Mouse (Mus musculus): ENCODE measurements around the gene 4930513O06Rik.

The 4930513O06Rik gene

GRCm38 (mm10) chrX:139085943-139086342 lies at the start of gene 4930513O06Rik:
Gene 4930513O06Rik, plus strand, starts transcription at chrX:139086243.
- no peak for DNase-seq (ENCODE audit: low spot score in 2 of 2)

- DNase-seq (ENCODE audit: low spot score in 2 of 2), result no peak
Measured at GRCm38 (mm10) chrX:139037666-139038065, 48.4 kb upstream of the 4930513O06Rik start.

- no peak for DNase-seq (ENCODE audit: low spot score in 2 of 2)
Measured at GRCm38 (mm10) chrX:139039314-139039713, 46.7 kb upstream of the 4930513O06Rik start.

GRCm38 (mm10) chrX:139041148-139041547 lies 44.9 kb upstream of the 4930513O06Rik start:
- DNase-seq (ENCODE audit: low spot score in 2 of 2), result no peak

GRCm38 (mm10) chrX:139051976-139052375 lies 34.1 kb upstream of the 4930513O06Rik start:
- no peak for DNase-seq (ENCODE audit: low spot score in 2 of 2)

- DNase-seq (ENCODE audit: low spot score in 2 of 2), result no peak
Measured at GRCm38 (mm10) chrX:139053149-139053548, 32.9 kb upstream of the 4930513O06Rik start.

- DNase-seq (ENCODE audit: low spot score in 2 of 2), result no peak
Measured at GRCm38 (mm10) chrX:139064078-139064477, 22.0 kb upstream of the 4930513O06Rik start.

GRCm38 (mm10) chrX:139078493-139078892 lies 7.5 kb upstream of the 4930513O06Rik start:
- no peak for DNase-seq (ENCODE audit: low spot score in 2 of 2)

GRCm38 (mm10) chrX:139085077-139085476 lies 966 bp upstream of the 4930513O06Rik start, which contains the start of gene Serpina7:
Gene Serpina7, minus strand, starts transcription at chrX:139085236.
- no peak for DNase-seq (ENCODE audit: low spot score in 2 of 2)

GRCm38 (mm10) chrX:139097197-139097596 lies 11.2 kb downstream of the 4930513O06Rik start:
- DNase-seq (ENCODE audit: low spot score in 2 of 2), result no peak

GRCm38 (mm10) chrX:139134031-139134430 lies 48.0 kb downstream of the 4930513O06Rik start:
- peak; percentile 11 to 27 for DNase-seq (ENCODE audit: low spot score in 2 of 2)

All from heart, adult 9 months (tissue).